Mouse (Mus musculus) lung, embryonic 14.5 days (tissue): ENCODE results near the gene Bptf. TPM values are rescaled to one million over a fixed set of nuclear protein-coding genes. Genes with fewer than 3 reads are reported as not detected.

ENCODE experiments used
- ATAC-seq: fragments of 200-750 bp; cut with Nextera tagmentation; 2 replicates; pipeline ENCODE4 v1.8.0; 2017; ENCODE audit warnings: mild to moderate bottlenecking, moderate TSS enrichment, moderate library complexity; ENCODE audit not compliant: insufficient read depth
- DNase-seq: peaks from one replicate; pipeline ENCODE4 v3.0.0-alpha.2; 2015
- H3K27ac ChIP-seq: fragments of 300-500 bp; sonication (generic); 2 replicates; pipeline ENCODE4 v1.5.1; 2014; ENCODE audit warnings: low read depth, mild to moderate bottlenecking, moderate library complexity
- H3K27me3 ChIP-seq: fragments of 300-500 bp; sonication (generic); 2 replicates; pipeline ENCODE4 v1.6.1; 2014; ENCODE audit warnings: low read length, control low read depth; ENCODE audit not compliant: insufficient read depth
- H3K36me3 ChIP-seq: fragments of 300-500 bp; sonication (generic); 2 replicates; pipeline ENCODE4 v1.6.1; 2014; ENCODE audit warnings: control low read depth; ENCODE audit not compliant: insufficient read depth
- H3K4me1 ChIP-seq: fragments of 300-500 bp; sonication (generic); 2 replicates; pipeline ENCODE4 v1.6.1; 2014; ENCODE audit warnings: antibody characterized with exemption, control low read depth; ENCODE audit not compliant: insufficient read depth
- H3K4me2 ChIP-seq: fragments of 300-500 bp; sonication (generic); 2 replicates; pipeline ENCODE4 v1.6.1; 2014; ENCODE audit warnings: mild to moderate bottlenecking
- H3K4me3 ChIP-seq: fragments of 300-500 bp; sonication (generic); 2 replicates; pipeline ENCODE4 v1.5.1; 2014; ENCODE audit warnings: low read depth, low read length
- H3K9ac ChIP-seq: fragments of 300-500 bp; sonication (generic); 2 replicates; pipeline ENCODE4 v1.6.1; 2014
- H3K9me3 ChIP-seq: fragments of 300-500 bp; sonication (generic); 2 replicates; pipeline ENCODE4 v1.6.1; 2016; ENCODE audit warnings: low read depth, low read length, control low read depth
- CTCF ChIP-seq: IDR thresholded peaks from 2 replicates; pipeline ENCODE4 v1.5.1; 2016; ENCODE audit warnings: antibody characterized with exemption, low read depth
- WGBS: fragments of 180-500 bp; shearing (Covaris S2); extraction: QIAGEN DNeasy Blood & Tissue Kit; methylation state at CpG from one replicate; pipeline ENCODE4 v1.1.7; 2014; 5-methylcytosine and 5-hydroxymethylcytosine counted together
- polyA plus RNA-seq: library from polyadenylated mRNA; unstranded; fragments of >200 nt; fragmentation: Nextera tagmentation; extraction: Ambion mirVana; gene quantifications from 2 replicates; pipeline ENCODE4 v1.2.1, GENCODE M21; 2014

Bptf gene
- polyA plus RNA-seq = 40.6 and 41.7 TPM in 2 replicates

- Histone ChIP-seq H3K4me2 (peak within 1 kb of the TSS; percentile 96), H3K9ac (peak within 1 kb of the TSS; percentile 99), H3K4me3 (peak within 1 kb of the TSS; percentile 87), H3K9me3 (no peaks in the 10 kb centered on the region), H3K27me3 (no peaks in the 10 kb centered on the region), H3K36me3 (0 out of 2 replicates have a peak, but pooled peaks cover 2% of the 10 kb centered on the region), H3K27ac (peak within 1 kb of the TSS; percentile 96), H3K4me1 (0 out of 2 replicates have a peak, but pooled peaks cover 2% of the 10 kb centered on the region)
- WGBS = under 1% methylated on average over 50 of the region's 94 CpGs
- ATAC-seq = peak; percentile 98
- peak; percentile 94 for DNase-seq
- peak; percentile 38; the same call in 1 of the 2 replicates for TF ChIP-seq CTCF
Measured at GRCm38 (mm10) chr11:107131749-107132421, at the start of gene Bptf. Gene Bptf, minus strand, starts transcription at chr11:107132127.

GRCm38 (mm10) chr11:107161215-107161614 lies 29.3 kb upstream of the Bptf start:
- Histone ChIP-seq H3K27me3 (no peaks in the 10 kb centered on the region), H3K4me3 (no peak overlapping the region), H3K4me2 (no peak overlapping the region), H3K9ac (no peak overlapping the region), H3K4me1 (no peaks in the 10 kb centered on the region), H3K27ac (no peak overlapping the region), H3K9me3 (no peaks in the 10 kb centered on the region), H3K36me3 (peaks cover 7% of the 10 kb centered on the region)
- no peak for TF ChIP-seq CTCF
- ATAC-seq = no peak
- no peak for DNase-seq
- WGBS = 67% methylated on average over 4 of the region's 4 CpGs

- WGBS = 53% methylated on average over 1 of the region's 1 CpGs
- no peak overlapping the region for H3K27ac ChIP-seq
- H3K9me3 ChIP-seq = no peaks in the 10 kb centered on the region
- no peak overlapping the region for H3K9ac ChIP-seq
- ATAC-seq = no peak
- TF ChIP-seq CTCF = peak; percentile 55
- DNase-seq = peak; percentile 34
- H3K27me3 ChIP-seq = no peaks in the 10 kb centered on the region
- no peaks in the 10 kb centered on the region for H3K4me1 ChIP-seq
- no peaks in the 10 kb centered on the region for H3K36me3 ChIP-seq
- H3K4me2 ChIP-seq = no peak overlapping the region
- H3K4me3 ChIP-seq = no peak overlapping the region
Measured at GRCm38 (mm10) chr11:107159034-107159433, 27.1 kb upstream of the Bptf start.

GRCm38 (mm10) chr11:107156977-107157642 lies 25.2 kb upstream of the Bptf start:
- no peaks in the 10 kb centered on the region for H3K4me1 ChIP-seq
- H3K4me2 ChIP-seq = no peak overlapping the region
- no peak overlapping the region for H3K9ac ChIP-seq
- no peak overlapping the region for H3K27ac ChIP-seq
- ATAC-seq (peak; percentile 44; the same call in 1 of the 2 replicates), DNase-seq (peak; percentile 22)
- no peak for TF ChIP-seq CTCF
- H3K4me3 ChIP-seq = no peak overlapping the region
- no peaks in the 10 kb centered on the region for H3K27me3 ChIP-seq
- no peaks in the 10 kb centered on the region for H3K36me3 ChIP-seq
- H3K9me3 ChIP-seq = no peaks in the 10 kb centered on the region
- 35% methylated on average over 5 of the region's 5 CpGs for WGBS

- Histone ChIP-seq H3K27ac (no peak overlapping the region), H3K4me3 (no peak overlapping the region), H3K36me3 (no peaks in the 10 kb centered on the region), H3K4me1 (no peaks in the 10 kb centered on the region), H3K9me3 (no peaks in the 10 kb centered on the region), H3K9ac (no peak overlapping the region), H3K27me3 (no peaks in the 10 kb centered on the region), H3K4me2 (no peak overlapping the region)
- no peak for DNase-seq
- TF ChIP-seq CTCF = no peak
- 78% methylated on average over 5 of the region's 5 CpGs for WGBS
- ATAC-seq = no peak
Measured at GRCm38 (mm10) chr11:107155292-107155691, 23.4 kb upstream of the Bptf start.

GRCm38 (mm10) chr11:107154431-107154830 lies 22.5 kb upstream of the Bptf start:
- Histone ChIP-seq H3K4me2 (no peak overlapping the region), H3K4me1 (no peaks in the 10 kb centered on the region), H3K27me3 (no peaks in the 10 kb centered on the region), H3K27ac (no peak overlapping the region), H3K36me3 (no peaks in the 10 kb centered on the region), H3K4me3 (no peak overlapping the region), H3K9me3 (no peaks in the 10 kb centered on the region), H3K9ac (no peak overlapping the region)
- no peak for ATAC-seq
- no peak for DNase-seq
- 73% methylated on average over 7 of the region's 7 CpGs for WGBS
- TF ChIP-seq CTCF = no peak

- Histone ChIP-seq H3K9ac (no peak overlapping the region), H3K4me2 (no peak overlapping the region), H3K36me3 (no peaks in the 10 kb centered on the region), H3K27me3 (no peaks in the 10 kb centered on the region), H3K4me1 (no peaks in the 10 kb centered on the region), H3K4me3 (no peak overlapping the region), H3K27ac (no peak overlapping the region), H3K9me3 (no peaks in the 10 kb centered on the region)
- whole genome bisulfite sequencing = 72% methylated on average over 5 of the region's 5 CpGs
- DNase-seq (no peak), ATAC-seq (no peak)
- TF ChIP-seq CTCF = no peak
Measured at GRCm38 (mm10) chr11:107153645-107154044, 21.7 kb upstream of the Bptf start.
